Mouse (Mus musculus) small intestine, adult 2 months (tissue): Measurements from ENCODE around the gene Tomm40.

ENCODE experiments used
- CTCF ChIP-seq: fragments of 200-500 bp; IDR thresholded peaks from 2 replicates; pipeline ENCODE4 v1.5.1; 2012; ENCODE audit warnings: low read depth, mild to moderate bottlenecking, control low read depth, inconsistent platforms, low read length, moderate library complexity, mixed read lengths; ENCODE audit not compliant: insufficient replicate concordance, insufficient read length; ENCODE audit errors: extremely low read depth
- POLR2A ChIP-seq: fragments of 200-500 bp; IDR thresholded peaks from 2 replicates; pipeline ENCODE4 v1.6.1; 2012; ENCODE audit warnings: low read depth, mild to moderate bottlenecking, control low read depth, inconsistent platforms, low read length, moderate library complexity

DNA sequence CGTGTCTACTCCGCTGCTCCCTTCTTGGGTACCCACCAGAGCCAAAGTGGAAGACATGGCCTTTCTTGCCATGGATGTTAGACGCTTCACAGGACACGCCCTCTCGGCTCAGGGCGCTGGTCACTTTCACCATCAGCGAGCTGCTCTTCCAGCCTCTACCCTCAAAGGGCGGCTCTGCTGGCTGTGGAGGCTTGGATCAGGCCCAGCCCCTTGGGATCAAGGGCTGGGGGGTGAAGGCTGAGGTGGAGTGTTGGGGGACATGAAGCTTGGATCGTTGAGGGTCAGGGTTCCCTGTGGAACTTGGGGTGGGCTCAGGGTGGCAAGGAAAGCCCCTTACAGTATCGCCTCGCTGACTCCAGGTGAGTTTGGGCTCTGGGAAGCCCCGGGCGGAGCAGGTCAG is 43.4 kb upstream of the Tomm40 start:
- TF ChIP-seq CTCF: no peak
- TF ChIP-seq POLR2A: no peak
